Mouse (Mus musculus) brain, adult 2 months (tissue): ENCODE data around the gene Cxcl17.

ENCODE experiments used
- DNase-seq: peaks from one replicate; pipeline ENCODE4 v3.0.0; 2011; ENCODE audit warnings: low read depth, low spot score

The Cxcl17 gene

DNA sequence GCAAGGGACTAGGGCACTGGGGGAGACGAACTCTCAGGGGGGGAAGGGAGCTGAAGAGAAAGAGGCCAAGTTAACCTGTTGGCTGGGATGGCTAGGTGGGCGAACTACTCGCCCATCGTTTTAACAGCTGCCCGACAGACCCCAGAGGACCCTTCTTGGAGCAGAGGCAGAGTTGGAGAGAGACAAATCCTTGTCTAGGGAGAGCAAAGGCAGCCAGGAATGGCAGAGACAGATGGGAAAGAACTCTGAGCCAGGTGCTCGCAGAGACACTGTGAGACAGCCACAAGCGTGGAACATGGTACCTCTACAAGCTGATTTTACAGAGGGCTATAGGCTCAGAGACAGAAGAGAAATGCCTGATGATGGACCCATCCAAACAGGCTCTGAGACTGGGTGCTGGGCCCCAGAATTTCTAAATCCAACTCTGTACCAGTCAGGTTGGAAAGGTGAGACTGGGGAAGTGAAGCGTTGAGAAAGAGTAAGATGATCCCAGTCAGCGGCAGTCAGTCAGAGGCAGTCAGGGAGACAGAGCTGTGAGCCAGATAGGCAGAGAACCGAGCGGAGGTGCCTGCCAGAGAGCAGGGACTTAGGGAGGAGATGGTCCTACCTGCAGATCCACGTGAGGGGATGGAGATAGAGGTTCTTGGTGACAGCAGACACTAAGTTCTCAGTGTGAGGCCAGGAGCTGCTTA is 43.5 kb downstream of the Cxcl17 start, which contains the start of gene Cnfn:
Gene Cnfn (minus strand): TSS at position 667 of the 692 bp plus-strand sequence.
- peak; percentile 82 for DNase-seq

DNA sequence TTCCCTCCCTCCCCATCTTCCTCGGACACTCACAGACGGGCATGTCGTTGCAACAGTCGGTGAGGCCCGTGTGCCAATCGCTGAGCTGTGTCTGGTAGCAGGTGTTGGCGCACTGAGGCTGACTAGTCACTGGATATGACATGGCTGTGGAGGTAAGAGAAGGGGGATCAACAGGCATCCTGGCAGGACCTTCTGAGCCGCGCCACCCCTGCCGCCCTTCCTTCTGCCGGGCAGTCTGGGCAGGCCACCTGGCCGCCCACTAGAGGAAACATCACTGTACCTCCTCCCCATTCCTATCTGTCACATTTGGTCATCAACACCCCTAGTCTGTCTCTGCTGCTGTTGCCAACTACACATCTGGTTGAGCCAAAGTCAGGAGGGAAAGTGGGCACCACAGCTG is 44.4 kb downstream of the Cxcl17 start:
- peak; percentile 82 for DNase-seq

DNA sequence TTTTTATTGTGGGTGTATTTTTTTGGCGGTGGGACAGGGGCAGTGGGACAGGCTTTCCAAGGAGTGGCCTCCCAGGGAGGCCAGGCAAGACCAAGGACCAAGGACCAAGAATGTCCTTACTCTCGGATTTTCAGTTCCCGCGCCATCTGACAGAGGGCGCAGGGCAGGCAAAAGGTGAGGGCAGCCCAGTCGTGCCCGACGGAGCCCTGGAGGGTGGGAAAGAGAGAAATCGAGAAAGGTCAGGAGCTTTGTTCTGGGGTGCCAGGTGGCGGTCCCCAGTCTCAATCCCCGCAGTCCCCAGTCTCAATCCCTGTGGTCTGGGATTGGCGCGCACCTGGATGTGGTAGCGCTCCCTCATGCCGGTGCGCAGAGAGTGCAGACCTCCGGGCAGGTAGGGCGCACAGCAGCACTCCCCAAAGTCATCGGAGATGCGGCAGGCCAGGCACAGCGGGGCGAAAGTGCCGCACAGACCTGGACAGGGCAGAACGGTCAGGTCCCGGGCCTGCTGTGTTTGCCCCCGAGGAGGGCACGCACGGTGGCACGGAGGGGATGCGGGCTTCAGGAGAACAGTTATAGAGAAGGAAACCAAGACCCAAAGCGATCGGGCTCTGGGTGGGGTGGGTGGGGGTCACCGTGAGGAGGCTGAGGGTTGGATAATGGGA is 44.9 kb downstream of the Cxcl17 start:
- no peak for DNase-seq

DNA sequence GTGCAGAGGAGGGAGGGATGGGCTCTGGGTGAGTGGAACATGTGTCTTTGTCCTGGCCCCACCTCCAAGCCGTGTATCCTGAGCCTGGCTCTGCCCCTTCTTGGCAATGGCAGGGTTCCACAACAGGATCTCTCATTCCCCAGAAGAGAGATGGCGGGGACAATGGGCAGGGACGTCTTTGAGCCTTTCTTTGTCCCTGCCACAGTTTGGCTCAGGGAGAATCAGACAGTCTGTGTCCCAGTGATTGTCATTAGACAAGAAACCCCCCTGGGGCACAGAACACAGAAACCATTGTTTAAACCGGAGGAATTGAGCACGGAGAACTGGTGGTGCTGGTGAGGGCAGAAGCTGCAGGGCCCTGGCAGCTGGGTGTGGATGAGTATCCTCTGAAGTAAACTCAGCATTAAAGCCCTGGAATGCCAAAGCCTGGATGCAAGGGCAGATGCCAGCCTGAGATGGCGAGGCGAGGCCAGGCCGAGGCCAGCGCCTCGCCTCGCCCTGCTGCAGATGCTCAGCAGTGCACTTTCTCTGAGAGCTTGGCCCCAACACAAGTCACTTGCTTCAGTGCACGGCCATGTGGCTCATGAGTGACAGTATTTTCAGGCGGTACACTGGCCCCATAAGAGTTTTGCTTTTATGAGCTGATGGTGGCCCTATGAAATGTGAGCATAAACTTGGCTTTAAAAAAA is 46.6 kb downstream of the Cxcl17 start:
- DNase-seq, result peak; percentile 72

DNA sequence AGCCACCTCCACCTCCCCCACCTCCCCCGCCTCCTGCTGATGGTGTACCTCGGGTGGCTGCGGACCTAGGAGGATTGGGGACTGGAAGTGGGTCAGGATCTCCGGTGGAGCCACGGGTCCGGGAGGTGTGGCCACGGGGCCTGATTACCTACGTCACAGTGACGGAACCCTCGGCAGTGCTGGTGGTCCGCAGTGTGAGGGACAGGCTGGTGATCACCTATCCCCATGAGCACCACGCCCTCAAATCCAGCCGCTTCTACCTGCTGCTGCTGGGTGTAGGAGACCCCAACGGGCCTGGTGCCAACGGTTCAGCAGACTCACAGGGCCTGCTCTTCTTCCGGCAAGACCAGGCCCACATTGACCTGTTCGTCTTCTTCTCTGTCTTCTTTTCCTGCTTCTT is 49.1 kb downstream of the Cxcl17 start:
- DNase-seq, result no peak

DNA sequence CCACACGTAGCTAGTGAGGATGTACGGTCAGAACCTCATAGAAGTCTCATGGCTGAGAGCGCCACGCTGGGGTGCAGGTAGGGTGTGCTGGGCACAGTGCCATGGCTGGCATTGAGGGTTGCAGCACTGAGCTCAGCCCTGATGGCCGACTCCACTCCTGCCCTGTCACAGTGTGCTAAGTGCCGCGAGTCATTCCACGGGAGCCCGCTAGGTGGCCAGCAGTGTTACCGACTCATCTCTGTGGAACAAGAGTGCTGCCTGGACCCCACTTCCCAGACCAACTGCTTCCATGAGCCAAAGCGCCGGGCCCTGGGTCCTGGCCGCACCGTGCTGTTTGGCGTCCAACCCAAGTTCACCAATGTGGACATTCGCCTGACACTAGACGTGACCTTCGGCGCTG is 49.5 kb downstream of the Cxcl17 start:
- peak; percentile 85 for DNase-seq

DNA sequence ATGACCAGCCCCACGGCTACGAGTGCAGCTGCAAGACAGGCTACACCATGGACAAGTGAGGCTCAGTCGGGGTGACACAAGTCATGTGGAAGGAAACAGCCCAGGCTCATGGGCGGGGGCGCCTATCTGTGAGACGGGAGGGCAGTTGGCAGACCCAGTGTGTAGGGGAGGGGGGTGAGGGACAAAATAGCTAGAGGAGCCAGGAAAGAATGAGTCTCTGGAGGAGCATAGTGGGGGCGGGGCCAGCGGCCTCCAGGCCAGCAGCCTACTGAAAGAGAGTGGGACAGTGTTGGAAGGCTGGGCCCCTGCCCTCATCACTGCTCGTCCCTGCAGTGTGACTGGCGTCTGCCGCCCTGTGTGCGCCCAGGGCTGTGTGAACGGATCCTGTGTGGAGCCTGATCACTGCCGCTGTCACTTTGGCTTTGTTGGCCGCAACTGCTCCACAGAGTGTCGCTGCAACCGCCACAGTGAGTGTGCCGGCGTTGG is 53.9 kb downstream of the Cxcl17 start:
- DNase-seq, result peak; percentile 30
